Mouse (Mus musculus) stomach, embryonic 16.5 days (tissue): Measurements from ENCODE around the gene Tex21. TPM values are rescaled to one million over a fixed set of nuclear protein-coding genes. Genes with fewer than 3 reads are reported as not detected.
"Not testable (repeated sequence)": the region's sequence is repeated elsewhere in the genome, so short reads cannot be mapped to it uniquely, and the experiment has no call there.

Experiments used
- ATAC-seq: fragments of 200-750 bp; cut with Nextera tagmentation; 2 replicates; pipeline ENCODE4 v1.8.0; 2017; ENCODE audit warnings: moderate number of reproducible peaks, moderate TSS enrichment; ENCODE audit not compliant: insufficient read depth, low FRiP score
- H3K27ac ChIP-seq: fragments of 300-500 bp; sonication (generic); 2 replicates; pipeline ENCODE4 v1.5.1; 2014; ENCODE audit warnings: low read length
- H3K27me3 ChIP-seq: fragments of 300-500 bp; sonication (generic); 2 replicates; pipeline ENCODE4 v1.6.1; 2014; ENCODE audit warnings: low read length, control low read depth, mixed read lengths; ENCODE audit not compliant: control insufficient read depth, insufficient read depth
- H3K36me3 ChIP-seq: fragments of 300-500 bp; sonication (generic); 2 replicates; pipeline ENCODE4 v1.6.1; 2014; ENCODE audit warnings: low read length; ENCODE audit not compliant: control insufficient read depth, insufficient read depth
- H3K4me1 ChIP-seq: fragments of 300-500 bp; sonication (generic); 2 replicates; pipeline ENCODE4 v1.6.1; 2014; ENCODE audit warnings: low read length, control low read depth, mixed read lengths; ENCODE audit not compliant: control insufficient read depth, insufficient read depth
- H3K4me2 ChIP-seq: fragments of 300-500 bp; sonication (generic); 2 replicates; pipeline ENCODE4 v1.6.1; 2014; ENCODE audit warnings: low read depth, low read length, mixed read lengths
- H3K4me3 ChIP-seq: fragments of 300-500 bp; sonication (generic); replicated peaks from 2 replicates; pipeline ENCODE4 v1.5.1; 2014; ENCODE audit warnings: mild to moderate bottlenecking, low read length
- H3K9ac ChIP-seq: fragments of 300-500 bp; sonication (generic); 2 replicates; pipeline ENCODE4 v1.6.1; 2014; ENCODE audit warnings: low read length
- H3K9me3 ChIP-seq: fragments of 300-500 bp; sonication (generic); replicated peaks from 2 replicates; pipeline ENCODE4 v1.6.1; 2016; ENCODE audit warnings: low read length, control low read depth; ENCODE audit not compliant: control insufficient read depth
- WGBS: fragments of 180-500 bp; shearing (Covaris S2); extraction: QIAGEN DNeasy Blood & Tissue Kit; methylation state at CpG from one replicate; pipeline ENCODE4 v1.1.7; 2014; 5-methylcytosine and 5-hydroxymethylcytosine counted together
- polyA plus RNA-seq: library from polyadenylated mRNA; unstranded; fragments of >200 nt; fragmentation: Nextera tagmentation; extraction: Ambion mirVana; gene quantifications from 2 replicates; pipeline ENCODE4 v1.2.1, GENCODE M21; 2015

Gene Tex21
- polyA plus RNA-seq, 1 experiment from 2014 or later = not detected

GRCm38 (mm10) chr12:76179527-76179926 is 67.0 kb downstream of the Tex21 start:
- peak; percentile 53; the same call in 1 of the 2 replicates for ATAC-seq
- no peaks in the 10 kb centered on the region for H3K4me1 ChIP-seq
- 50% methylated on average over 4 of the region's 4 CpGs for WGBS
- no peak overlapping the region for H3K27ac ChIP-seq
- no peaks in the 10 kb centered on the region for H3K36me3 ChIP-seq
- H3K27me3 ChIP-seq = no peaks in the 10 kb centered on the region
- H3K9ac ChIP-seq = no peak overlapping the region
- no peak overlapping the region for H3K4me3 ChIP-seq
- H3K9me3 ChIP-seq = no peaks in the 10 kb centered on the region
- no peak overlapping the region for H3K4me2 ChIP-seq

- H3K27me3 ChIP-seq = no peaks in the 10 kb centered on the region
- no peak overlapping the region for H3K27ac ChIP-seq
- no peaks in the 10 kb centered on the region for H3K9me3 ChIP-seq
- 51% methylated on average over 5 of the region's 5 CpGs for WGBS
- no peaks in the 10 kb centered on the region for H3K4me1 ChIP-seq
- no peaks in the 10 kb centered on the region for H3K36me3 ChIP-seq
- no peak overlapping the region for H3K4me3 ChIP-seq
- peak; percentile 29; the same call in 1 of the 2 replicates for ATAC-seq
- no peak overlapping the region for H3K9ac ChIP-seq
- H3K4me2 ChIP-seq = no peak overlapping the region
Observed at GRCm38 (mm10) chr12:76179051-76179450, 67.5 kb downstream of the Tex21 start.

GRCm38 (mm10) chr12:76177864-76178518 is 68.6 kb downstream of the Tex21 start:
- H3K4me3 ChIP-seq = peak overlapping the region; percentile 46
- no peaks in the 10 kb centered on the region for H3K36me3 ChIP-seq
- peak; percentile 66 for ATAC-seq
- no peaks in the 10 kb centered on the region for H3K27me3 ChIP-seq
- H3K9me3 ChIP-seq = no peaks in the 10 kb centered on the region
- WGBS = 36% methylated on average over 16 of the region's 16 CpGs
- no peak overlapping the region for H3K27ac ChIP-seq
- peak overlapping the region; percentile 72 for H3K4me2 ChIP-seq
- no peaks in the 10 kb centered on the region for H3K4me1 ChIP-seq
- H3K9ac ChIP-seq = no peak overlapping the region

- WGBS = 1% methylated on average over 39 of the region's 39 CpGs
- ATAC-seq = no peak
Observed at GRCm38 (mm10) chr12:76177000-76177863, 69.3 kb downstream of the Tex21 start, which contains the start of gene Esr2. TSS of gene Esr2 (minus strand) at chr12:76177259.

GRCm38 (mm10) chr12:76165641-76166040 is 80.9 kb downstream of the Tex21 start:
- no peaks in the 10 kb centered on the region for H3K9me3 ChIP-seq
- H3K27me3 ChIP-seq = no peaks in the 10 kb centered on the region
- 39% methylated on average over 5 of the region's 5 CpGs for WGBS
- no peaks in the 10 kb centered on the region for H3K4me1 ChIP-seq
- no peaks in the 10 kb centered on the region for H3K36me3 ChIP-seq
- no peak overlapping the region for H3K27ac ChIP-seq
- H3K4me2 ChIP-seq = no peak overlapping the region
- no peak overlapping the region for H3K4me3 ChIP-seq
- H3K9ac ChIP-seq = no peak overlapping the region
- ATAC-seq = no peak

More at GRCm38 (mm10) chr12:76177000-76177863, 69.3 kb downstream of the Tex21 start, which contains the start of gene Esr2:
- H3K4me2 ChIP-seq = peak within 1 kb of the TSS; percentile 72
- H3K9ac ChIP-seq = peak within 1 kb of the TSS; percentile 56
- H3K36me3 ChIP-seq = no peaks in the 10 kb centered on the region
- no peaks in the 10 kb centered on the region for H3K4me1 ChIP-seq
- no peaks in the 10 kb centered on the region for H3K27me3 ChIP-seq
- H3K27ac ChIP-seq = no peak within 1 kb of the TSS
- H3K4me3 ChIP-seq = peak within 1 kb of the TSS; percentile 46
- H3K9me3 ChIP-seq = no peaks in the 10 kb centered on the region

GRCm38 (mm10) chr12:76152389-76152788 is 94.2 kb downstream of the Tex21 start:
- H3K4me2 ChIP-seq = peak overlapping the region; percentile 54
- H3K27me3 ChIP-seq, H3K9ac ChIP-seq, H3K36me3 ChIP-seq, H3K4me1 ChIP-seq, ATAC-seq, H3K27ac ChIP-seq, H3K9me3 ChIP-seq: not testable (repeated sequence)
- WGBS = 8% methylated on average over 30 of the region's 30 CpGs
- H3K4me3 ChIP-seq = peak overlapping the region; percentile 36

Other genes starting within 250 kb of the Tex21 start
- gene Esr2, start 69.5 kb downstream of the Tex21 start, polyA plus RNA-seq = 0.06 TPM in 1 of 2 replicates, not detected in the other
- 80.1 and 82.4 TPM in 2 replicates for gene Mthfd1, start 8.6 kb upstream of the Tex21 start, polyA plus RNA-seq
- gene Akap5, start 78.1 kb upstream of the Tex21 start, polyA plus RNA-seq = 4.8 TPM in 2 replicates
- 11.0 and 12.0 TPM in 2 replicates for gene Zbtb25, start 122.9 kb upstream of the Tex21 start, polyA plus RNA-seq
- gene Zbtb1, start 123.5 kb upstream of the Tex21 start, polyA plus RNA-seq = 8.4 and 8.7 TPM in 2 replicates
- 13.6 and 15.3 TPM in 2 replicates for gene Hspa2, start 157.4 kb upstream of the Tex21 start, polyA plus RNA-seq
- gene Ppp1r36, start 170.8 kb upstream of the Tex21 start, polyA plus RNA-seq = 3.2 and 3.3 TPM in 2 replicates